Mouse (Mus musculus): ENCODE measurements around the gene Supt20.
A peak's percentile ranks its signal among the peaks of the same experiment; 100 is the strongest.
"Not testable (repeated sequence)": the region's sequence is repeated elsewhere in the genome, so short reads cannot be mapped to it uniquely, and the experiment has no call there.

Gene Supt20

DNA sequence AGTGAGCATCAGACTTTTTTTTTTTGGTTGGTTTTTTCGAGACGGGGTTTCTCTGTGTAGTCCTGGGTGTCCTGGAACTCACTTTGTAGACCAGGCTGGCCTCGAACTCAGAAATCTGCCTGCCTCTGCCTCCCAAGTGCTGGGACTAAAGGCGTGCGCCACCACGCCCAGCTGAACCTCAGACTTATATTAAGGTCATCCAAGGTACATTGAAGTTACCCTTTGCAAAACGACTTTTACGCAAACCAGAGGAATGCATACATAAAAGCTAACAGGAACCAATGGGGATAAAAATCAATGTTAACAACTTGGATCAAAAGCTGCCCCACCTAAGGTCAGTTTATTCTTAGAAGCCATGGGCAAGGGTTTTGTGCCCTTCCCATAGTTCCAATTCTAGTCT lies 11.5 kb downstream of the Supt20 start:
- DNase-seq (ENCODE audit: low spot score): not testable (repeated sequence)

DNA sequence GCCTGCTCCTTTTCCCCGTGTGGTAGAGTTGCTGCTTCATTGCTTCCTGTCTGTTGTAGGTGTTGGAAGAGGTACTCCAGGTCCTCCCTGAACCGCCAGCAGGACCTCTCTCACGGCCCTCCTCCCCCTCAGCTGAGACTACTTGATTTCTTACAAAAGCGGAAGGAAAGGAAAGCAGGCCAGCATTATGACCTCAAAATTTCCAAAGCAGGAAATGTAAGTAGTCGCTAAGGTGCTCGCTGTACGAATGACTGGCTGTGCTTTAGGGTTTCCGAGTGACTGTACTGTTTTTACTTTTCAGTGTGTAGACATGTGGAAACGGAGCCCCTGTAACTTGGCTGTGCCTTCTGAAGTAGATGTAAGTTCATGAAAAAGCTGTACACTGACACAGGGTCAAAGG lies 16.4 kb downstream of the Supt20 start:
- DNase-seq (ENCODE audit: low spot score): no peak

DNA sequence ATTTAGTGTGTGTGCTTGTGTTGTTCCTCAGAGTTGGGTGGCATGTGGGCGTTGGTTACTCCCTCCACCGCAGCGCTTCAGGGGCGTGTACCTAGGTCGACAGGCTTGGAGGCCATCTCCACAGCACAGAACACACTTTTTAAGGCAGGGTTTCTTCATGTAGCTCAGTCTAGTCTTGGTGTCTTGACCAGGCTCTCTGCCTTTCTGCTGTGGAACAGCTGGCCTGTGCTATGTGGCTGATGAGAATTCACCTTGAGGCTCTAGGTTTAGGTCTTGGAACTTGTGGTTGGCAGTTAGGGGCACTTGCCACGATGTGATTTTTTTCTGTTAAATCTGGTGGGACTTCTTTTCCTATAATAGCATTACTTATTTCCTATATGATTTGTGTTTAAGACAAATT lies 21.6 kb downstream of the Supt20 start, which contains the start of gene Gm21958:
Gm21958 (minus strand) TSS at position 101 of the 400 bp plus-strand sequence.
- DNase-seq (ENCODE audit: low spot score): no peak

DNA sequence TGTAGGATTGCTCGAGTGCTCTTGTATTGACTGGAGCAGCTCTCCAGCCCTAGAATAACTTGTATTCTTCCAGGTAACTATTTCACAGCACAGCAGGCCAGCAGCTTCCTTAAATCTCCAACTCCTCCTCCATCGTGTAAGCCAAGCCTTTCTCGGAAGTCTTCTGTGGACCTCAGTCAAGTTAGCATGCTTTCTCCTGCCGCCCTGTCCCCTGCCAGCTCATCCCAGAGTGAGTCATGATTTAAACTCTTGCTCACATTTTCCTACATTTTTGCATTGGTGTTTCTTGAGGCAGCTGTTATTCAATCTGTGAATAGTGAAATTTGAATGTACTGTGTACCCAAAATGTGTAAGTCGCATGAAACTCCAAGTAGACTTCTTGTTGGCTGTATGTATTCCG lies 22.9 kb downstream of the Supt20 start:
- no peak for DNase-seq (ENCODE audit: low spot score)

DNA sequence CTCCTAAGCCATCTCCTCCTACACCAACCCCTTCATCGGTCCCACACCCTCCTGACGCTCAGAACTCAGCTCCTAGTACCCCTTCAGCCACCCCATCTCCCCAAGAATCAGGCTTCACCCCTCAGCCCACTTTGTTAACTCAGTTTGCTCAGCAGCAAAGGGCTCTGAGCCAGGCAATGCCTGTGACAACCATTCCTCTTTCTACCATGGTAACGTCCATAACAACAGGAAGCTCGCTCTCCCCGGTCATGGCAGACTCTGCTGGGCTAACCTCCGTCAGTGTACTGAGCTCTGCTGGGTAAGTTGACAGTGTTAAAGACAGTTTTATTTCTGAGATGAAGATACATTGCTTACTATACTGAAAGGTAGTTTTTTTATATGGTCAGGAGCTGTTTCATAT lies 24.7 kb downstream of the Supt20 start:
- DNase-seq (ENCODE audit: low spot score): no peak

DNA sequence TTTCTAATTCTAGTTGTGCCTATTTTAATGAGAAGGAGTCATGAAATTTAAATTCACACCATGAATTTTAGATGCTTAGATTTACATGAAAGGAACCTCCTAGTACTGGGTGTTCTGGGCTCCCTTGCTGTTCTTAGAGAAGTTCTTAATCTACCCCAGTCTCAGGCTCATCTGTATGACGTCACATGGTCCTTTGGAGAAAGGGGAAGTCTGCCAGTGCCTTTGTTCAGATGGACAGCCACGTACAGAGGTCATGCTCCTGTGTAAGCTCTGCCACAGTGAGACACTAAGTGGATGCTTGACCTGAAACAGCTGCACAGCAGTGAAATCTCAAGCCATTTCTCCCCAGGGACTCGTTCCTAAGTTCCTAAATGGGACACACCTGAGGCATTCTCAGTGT lies 26.3 kb downstream of the Supt20 start:
- no peak for DNase-seq (ENCODE audit: low spot score)

DNA sequence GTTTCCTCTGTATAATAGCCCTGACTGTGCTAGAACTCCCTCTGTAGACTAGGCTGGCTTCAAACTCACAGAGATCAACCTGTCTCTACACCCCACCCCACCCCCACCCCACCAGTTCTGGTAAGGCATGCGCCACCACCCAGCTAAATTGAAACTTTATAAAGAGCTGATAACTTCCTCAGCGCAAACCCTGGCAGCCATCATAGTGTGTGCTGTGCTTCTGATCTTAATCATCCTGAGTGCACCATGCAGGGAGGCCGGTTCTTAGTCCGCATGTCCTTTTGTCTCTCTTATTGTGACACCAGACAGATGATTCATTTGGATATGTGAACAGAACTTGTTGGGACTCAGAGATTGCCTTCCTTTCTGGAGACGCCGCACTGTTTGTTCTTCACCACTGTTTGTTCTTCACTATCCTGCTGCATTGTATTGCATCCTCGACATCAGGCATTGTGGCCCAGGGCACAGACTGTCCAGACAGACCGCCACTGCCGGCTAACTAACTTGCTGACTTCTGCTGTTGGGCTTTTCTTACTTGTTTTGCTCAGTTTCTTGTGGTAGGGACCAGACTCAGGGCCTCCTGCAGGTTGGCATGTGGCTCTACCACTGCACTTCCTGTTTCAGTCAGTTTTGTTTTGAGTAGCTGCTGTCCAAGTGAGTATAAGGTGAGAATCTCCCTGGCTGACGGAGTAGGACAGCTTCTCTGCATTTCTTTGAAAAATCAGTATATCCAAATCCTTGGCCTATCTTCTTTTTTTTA lies 31.3 kb downstream of the Supt20 start:
- peak; percentile 13 for DNase-seq (ENCODE audit: low spot score)

DNA sequence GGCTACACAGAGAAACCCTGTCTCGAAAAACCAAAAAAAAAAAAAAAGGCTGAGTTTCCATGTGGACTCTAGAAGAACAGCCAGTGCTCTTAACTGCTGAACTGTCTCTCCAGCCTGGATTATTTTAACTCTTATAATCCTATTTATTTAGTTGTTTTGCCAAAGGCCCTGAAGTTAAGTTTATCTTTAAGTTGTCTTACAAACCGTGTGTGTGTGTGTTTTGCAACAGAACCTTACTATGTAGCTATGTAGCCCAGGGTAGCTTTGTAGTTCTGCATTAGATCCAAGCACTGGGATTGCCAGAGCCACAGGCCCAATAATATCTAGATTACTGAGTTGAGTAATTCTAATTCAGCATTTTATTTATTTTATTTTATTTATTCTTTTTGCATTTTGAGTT lies 32.7 kb downstream of the Supt20 start:
- DNase-seq (ENCODE audit: low spot score): no peak

DNA sequence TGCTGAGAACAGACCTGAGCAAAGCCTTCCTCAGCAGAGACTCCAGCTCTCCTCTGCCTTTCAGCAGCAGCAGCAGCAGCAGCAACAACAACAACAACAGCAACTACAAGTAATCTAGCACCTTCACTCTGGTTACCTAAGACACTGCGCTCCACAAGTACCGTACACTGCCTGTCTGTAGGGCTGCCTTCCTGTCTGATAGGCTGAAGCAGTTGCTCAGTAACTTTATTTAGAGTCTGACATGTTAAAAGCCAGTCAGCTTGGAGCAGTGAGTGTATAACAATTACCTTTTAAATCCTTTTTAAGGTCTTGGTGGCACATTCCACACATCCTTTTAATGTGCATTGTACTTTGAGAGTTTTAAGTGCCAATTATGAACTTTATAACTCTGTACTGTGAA lies 35.0 kb downstream of the Supt20 start:
- no peak for DNase-seq (ENCODE audit: low spot score)

DNA sequence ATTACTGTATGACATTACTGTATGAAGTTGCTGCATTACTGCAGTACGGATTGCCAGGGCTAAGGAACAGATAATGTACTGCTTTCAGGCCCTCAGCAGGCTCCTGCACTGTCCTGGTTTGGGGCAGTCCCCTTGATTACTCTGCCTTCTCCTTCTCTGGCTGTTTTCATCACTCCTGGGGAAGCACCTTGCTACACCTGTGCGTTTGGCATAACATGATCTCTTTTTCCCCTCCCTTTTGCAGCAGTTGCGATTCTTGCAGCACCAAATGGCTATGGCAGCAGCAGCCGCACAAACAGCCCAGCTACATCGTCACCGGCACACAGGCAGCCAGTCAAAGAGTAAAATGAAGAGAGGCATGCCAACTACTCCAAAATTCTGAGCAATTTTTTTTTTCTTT lies 35.5 kb downstream of the Supt20 start:
- no peak for DNase-seq (ENCODE audit: low spot score)

DNA sequence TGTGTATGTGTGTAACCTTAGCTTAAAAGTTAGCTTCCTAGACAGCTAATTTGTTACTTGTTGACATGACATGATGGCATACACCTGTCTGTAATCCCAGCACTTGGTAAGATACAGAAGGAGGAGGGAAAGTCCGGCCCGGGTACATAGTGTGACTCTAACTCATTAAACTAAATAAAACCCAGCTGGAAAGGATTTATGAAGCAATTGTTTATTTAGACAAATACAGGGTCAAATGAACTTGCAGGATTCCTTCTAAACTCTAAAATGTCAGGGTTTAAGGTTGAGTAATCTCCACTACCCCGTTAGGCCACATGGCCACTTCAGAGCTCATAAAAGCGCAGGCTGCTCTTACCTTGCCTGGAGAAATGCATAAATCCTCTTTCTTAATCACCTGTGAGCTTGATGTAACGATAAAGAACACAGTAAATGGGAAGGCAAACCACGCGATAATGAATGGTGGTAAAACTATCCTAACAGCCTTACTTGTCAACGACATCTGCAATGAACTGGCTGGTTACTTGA lies 39.1 kb downstream of the Supt20 start:
- DNase-seq (ENCODE audit: low spot score): no peak

DNA sequence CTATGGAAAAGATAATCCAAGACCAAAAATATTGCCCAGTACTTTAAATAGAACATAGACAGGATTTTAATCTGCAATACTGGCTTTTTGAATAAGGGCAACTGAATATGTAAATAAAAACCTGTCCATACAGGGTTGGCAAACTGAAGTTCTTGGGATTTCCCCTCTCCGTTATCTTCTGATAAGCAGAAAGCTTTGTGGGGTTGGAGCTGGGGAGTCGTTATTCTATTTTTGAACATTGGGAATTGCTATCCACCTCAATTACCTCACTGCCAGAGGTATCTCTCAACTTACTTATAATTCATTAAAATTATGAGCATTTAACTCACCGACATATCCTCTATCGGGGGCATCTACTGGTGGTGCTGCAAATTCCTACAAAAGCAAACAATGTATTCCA lies 39.8 kb downstream of the Supt20 start:
- DNase-seq (ENCODE audit: low spot score): no peak

DNA sequence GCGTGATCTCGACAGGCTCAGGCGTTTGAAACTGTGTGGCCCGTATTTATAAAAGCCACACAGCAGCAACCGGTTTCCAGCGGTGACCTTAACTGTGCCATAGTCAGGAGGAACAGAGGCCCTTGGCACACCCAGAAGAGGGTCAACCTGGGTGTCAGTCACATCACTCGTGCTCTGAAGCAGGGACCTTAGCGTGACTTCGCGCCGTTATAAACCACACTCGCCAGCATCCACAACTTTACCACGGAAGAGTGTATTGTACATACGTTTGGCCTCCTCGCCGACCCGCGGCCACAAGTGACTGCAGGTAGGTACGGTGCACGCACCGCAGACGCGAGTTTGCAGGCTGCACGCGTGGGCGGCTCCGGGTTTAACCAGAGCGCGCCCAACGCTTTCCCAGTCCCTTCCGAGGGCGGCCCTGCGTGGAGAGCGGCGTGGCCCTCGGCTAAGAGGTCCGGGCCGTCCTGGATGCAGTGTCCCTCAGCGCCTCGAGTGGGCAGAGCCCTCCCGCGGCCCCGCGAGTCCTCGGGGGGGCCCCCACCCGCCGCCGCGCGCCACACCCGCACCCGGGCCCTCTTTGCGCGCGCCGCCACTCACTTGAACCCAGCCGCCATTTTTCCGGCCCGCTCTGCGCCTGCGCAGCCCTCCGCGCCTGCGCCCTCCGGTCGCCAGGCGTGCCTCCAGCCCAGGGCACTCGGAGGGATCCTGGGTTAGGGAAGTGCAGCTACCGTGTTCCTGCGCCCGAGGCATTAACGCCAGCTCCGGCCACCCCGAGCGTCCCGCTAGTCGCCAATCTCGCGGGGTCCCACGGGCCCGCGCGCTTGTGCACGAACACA lies 42.0 kb downstream of the Supt20 start:
- peak; percentile 88 for DNase-seq (ENCODE audit: low spot score)

DNA sequence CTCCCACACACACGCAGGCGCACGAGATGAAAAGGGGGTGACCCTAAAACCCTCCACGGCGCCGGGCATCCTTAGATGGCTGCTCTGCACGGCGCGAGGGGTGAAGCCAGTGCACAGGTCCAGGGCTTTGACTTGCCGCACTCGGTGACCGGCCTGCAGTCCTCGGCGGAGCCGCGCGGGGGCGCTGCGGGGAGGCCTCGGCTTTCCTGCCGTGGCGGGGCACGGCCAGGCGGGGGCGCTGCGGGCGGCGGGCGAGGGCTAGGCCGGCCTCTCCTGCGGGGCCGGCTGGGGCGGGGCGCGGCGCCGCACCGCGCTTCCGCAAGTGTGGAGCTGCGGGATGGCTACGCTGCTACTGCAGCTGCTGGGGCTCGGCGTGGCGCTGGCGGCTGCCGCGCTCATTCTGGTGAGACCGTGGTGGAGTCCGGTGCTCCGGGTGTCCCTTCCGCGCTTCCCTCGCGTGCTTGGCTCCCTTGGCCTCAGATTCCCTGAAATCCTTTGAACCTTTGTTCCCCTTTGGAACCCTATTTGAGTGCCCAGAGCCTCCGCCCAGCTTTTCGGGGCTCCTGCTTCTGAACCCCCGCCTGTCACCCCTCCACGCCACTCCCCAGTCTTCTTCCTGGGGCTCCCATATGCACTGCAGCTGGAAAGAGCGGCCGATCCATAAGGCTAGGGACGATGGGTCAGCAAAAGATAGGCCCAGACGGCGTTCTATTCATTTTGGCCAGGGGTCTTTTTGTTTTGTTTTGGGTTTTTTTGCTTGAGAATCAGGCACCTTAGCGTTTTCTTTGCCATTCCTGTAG lies 42.8 kb downstream of the Supt20 start, which contains the start of the genes Exosc8 and Alg5:
Exosc8 (minus strand) TSS at position 147 of the 800 bp plus-strand sequence.
Alg5 (plus strand) TSS at position 293 of the 800 bp plus-strand sequence.
- peak; percentile 94 for DNase-seq (ENCODE audit: low spot score)

DNA sequence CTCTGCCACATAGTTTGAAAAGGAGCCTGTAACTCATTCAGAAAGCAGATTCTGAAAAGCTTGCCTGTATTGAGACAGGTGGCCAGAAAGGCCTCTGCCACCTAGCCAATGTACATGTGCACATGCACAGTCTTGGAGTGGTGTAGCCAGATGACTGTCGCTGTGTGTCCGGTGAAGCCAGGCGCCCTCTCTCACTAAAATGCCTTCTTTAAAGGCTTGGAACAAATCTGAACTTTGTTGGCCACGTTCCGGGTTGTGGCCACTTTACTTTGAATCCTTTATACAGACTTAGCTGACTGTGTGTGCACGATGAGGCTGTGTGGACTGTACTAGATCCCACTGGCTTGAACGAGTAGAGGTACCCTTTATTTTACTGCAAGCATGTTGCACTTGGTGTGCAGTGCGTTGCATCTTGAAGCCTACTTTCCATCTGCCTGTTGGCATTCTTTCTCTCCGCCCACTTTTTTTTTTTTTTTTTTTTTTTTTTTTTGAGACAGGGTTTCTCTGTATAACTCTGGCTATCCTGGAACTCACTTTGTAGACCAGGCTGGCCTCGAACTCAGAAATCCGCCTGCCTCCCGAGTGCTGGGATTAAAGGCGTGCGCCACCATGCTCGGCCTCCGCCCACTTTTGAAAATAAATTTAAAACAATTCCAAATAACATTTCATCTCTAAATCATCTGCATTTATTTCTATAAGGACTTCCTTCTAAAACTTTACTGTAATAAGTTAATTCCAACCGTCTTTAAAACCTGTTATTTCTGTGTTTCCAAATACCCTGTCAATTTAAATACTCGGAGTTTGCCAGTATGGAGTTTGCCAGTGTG lies 43.7 kb downstream of the Supt20 start:
- no peak for DNase-seq (ENCODE audit: low spot score)

DNA sequence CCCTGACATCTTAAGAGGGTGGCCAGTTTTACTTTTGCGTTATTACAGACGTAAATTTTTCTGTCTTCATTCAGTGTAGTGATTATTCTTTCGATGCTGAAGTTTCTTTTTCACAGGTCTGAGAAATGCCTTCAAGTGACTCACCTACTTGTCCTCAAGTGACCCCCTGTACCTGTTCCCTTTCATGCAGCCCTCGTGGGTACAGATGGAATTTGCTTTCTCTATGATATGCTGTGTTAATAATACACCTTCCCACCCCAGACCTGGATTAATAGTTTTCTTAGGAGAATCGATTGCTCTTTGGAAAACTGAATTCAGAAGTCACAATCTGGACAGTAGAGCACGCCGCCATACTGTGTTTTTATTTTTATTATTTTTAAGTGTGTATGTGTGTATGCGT lies 44.7 kb downstream of the Supt20 start:
- DNase-seq (ENCODE audit: low spot score): no peak

DNA sequence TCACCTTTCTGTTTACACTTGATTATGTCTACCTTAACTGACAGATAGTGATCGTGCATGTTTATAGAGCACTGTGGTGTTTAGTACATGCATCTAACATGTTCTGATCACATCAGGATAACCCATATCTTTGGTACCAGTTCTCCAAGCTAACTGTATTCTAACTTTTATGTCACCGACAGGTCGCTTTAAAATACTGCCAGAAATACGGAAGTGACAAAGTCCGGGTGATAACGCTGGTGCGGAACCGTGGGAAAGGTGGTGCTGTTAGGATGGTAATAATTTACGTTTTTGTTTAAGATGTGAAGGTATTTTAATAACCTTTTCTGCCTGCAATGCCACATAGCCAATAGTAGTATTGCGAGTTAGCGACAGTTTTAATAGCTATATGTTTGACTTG lies 49.4 kb downstream of the Supt20 start:
- DNase-seq (ENCODE audit: low spot score): no peak

DNA sequence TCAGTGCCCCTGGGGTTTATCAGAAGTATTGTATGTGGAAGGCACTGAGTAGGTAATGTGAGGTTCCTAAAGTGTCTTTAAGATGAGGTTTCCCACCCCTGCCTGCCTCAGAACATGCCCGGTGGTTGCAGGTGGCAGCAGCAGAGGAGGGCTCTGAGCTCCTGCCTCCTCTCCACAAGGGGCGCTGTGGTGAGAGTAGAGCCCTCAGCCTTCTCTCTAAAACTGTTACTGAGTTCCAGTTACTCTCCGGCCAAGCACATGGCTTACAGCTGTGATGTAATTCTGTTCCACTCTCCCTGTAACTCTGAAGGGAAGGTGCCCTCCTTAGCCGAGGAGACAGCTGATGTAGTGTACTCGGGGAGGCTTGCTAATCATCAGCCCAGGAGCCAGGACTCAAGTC lies 53.2 kb downstream of the Supt20 start:
- no peak for DNase-seq (ENCODE audit: low spot score)

DNA sequence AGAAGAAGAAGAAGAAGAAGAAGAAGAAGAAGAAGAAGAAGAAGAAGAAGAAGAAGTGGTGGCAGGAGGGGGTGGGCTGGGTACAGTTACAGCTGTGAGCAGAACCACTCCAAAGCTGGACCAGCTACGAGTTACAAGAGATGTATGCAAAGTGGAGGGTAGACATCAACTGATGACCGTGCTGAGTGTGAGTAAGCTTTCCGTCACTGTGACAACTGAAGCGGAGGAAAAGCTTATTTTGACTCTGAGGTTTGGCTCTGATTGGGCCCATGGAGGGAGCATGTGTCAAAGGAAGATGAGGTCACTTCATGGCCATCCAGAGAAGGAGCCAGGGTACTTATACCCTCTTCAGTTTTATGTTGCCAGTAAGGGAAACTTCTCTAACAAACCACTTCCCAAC lies 60.8 kb downstream of the Supt20 start:
- no peak for DNase-seq (ENCODE audit: low spot score)

DNA sequence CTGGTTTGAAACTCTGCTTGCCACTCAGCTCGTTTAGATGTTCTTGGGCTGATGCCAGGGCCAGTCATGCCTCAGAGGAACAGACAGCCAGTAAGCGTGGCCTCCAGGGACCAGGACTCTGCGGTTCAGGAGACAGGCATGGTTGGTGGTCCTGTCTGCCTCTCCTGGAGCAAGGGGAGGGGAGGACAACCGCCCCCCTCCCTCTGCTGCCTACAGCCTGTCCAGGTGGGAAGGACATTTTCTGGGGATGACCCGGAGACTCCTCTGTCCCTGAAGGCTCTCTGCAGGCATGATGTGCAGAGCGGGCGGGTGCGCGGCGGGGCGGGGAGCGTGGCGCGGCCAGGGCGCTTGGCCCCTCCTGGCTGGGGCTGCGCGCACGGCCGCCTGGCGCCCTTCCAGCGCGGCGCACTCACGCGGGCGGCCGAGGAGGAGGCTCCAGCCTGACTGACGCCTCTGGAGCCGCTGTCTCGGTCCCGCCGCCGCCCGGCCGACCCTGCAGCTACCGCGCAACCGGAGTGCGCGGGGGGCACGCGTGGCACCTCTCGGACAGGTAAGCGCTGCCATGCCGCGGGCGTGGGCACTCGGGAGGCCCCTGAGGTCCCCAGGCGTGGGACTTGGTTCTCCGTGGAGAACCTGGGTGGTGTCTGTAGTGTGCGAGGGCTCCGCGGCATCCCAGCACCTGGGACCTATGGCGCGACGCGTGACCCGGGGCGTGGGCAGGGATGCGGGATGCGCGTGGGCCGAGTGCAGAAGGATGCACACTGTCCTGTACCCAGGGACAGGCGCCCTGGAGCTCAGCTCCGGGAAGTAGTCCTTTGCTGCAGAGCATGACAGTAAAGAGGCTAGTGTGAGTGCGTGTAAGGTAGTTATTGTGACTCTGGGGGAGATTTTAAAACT lies 62.8 kb downstream of the Supt20 start, which contains the start of gene Smad9:
Smad9 (plus strand) TSS at position 438 of the 897 bp plus-strand sequence.
- no peak for DNase-seq (ENCODE audit: low spot score)
